Mouse (Mus musculus) adipocyte (in vitro differentiated cells): ENCODE data around the gene Trak2.
"Not testable (repeated sequence)": the region's sequence is repeated elsewhere in the genome, so short reads cannot be mapped to it uniquely, and the experiment has no call there.

Source experiments
- DNase-seq: peaks from one replicate; pipeline ENCODE4 v3.0.0-alpha.2; 2016; ENCODE audit warnings: low spot score

The Trak2 gene

DNA sequence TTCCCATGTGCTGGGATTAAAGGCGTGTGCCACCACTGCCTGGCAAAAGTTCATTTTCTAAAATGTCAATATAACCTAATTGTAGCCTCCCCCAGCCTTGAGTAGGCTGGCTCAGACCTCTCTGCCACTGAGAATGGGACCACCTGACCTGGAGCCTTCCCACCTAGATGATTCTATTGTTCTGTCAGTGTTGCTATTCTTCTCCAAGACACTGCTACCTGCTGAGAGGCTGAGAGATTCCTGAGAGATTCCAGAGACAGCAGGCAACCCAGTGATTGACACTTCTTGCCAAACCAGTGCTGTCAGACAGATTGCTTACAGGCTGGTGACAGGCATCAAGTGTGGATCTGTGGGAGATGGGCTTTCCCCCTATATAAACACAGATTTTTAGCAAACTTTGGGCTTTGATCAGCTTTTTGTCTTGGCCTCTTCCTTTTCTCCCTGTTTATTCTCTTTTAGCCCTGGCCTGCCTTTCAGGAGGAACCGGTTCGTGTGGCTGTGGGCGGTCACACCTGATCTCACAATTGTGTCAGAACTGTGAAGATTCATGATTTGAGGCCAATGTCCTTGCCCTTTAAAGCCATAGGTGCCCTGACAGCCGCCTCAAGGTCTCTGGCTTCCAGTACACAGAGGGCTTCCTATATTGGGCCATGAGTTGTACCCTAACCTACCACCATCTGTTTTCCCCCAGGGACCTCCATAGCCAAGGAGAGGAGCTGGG is 83.2 kb downstream of the Trak2 start:
- DNase-seq = no peak

DNA sequence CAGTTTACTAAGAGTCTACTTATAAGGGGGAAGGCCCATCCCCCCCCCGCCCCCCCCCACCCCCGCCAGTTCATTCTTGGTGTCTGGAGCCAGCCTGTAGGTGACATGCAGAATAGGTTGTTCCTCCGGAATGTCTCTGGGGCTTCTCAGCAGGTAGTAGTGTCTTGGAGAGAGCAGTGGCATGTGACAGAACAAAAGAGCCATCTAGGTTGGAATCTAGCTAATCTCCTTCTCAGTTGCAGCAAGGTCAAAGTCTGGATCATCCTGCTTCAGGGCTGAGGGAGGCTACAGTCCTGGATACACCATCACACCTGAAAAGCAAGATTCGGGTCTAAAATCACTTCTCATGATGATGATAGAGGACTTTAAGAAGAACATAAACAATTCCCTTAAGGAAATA is 87.6 kb downstream of the Trak2 start:
- DNase-seq = no peak

DNA sequence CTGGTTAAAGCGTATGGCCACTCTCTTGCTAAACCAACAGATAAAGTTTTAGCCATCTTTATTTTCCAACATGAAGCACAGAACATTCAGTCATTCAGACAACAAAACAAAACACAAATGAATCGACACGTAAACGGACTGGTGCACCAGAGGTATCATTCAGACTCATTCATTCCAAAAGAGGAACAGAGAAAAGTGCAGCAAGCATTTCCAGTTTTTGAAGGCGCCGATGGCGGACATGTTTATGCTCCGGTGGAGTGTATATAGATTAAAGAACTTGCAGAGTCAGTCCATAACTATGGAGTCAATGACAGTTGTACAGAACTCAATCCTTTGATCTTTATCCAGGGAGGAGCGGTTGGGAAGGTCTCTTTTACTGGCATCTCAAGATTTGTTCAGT is 90.0 kb downstream of the Trak2 start:
- not testable (repeated sequence) for DNase-seq

DNA sequence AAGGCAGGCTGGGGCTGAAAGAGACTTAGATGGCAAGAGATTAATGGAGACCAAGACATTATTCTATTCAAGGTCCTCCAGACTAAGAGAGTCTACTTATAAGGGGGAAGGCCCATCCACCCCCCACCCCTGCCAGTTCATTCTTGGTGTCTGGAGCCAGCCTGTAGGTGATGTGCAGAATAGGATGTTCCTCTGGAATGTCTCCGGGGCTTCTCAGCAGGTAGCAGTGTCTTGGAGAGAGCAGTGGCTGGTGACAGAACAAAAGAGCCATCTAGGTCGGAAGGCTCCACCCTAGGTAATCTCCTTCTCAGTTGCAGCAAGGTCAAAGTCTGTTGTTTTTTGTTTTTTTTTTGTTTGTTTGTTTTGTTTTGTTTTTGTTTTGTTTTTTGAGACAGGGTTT is 93.9 kb downstream of the Trak2 start:
- not testable (repeated sequence) for DNase-seq

DNA sequence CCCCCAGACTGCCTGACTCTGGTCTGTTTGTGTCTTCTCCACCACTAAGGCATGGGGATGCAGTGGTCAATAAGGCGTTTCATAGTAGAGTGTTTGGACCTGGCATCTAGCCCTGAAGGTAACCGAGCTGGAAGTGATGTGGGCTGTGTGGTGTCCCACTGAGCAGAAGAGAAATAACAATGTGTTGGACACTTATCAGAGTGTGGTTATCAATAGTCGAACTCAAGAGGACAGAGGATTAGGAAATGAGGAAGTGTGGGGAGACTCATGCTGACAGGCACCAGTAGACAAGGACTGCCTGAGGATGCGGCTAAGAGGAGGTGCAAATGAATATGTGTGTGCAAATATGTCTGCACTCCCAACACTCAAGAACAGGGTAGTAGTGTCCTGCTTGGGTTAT is 96.7 kb downstream of the Trak2 start:
- not testable (repeated sequence) for DNase-seq

DNA sequence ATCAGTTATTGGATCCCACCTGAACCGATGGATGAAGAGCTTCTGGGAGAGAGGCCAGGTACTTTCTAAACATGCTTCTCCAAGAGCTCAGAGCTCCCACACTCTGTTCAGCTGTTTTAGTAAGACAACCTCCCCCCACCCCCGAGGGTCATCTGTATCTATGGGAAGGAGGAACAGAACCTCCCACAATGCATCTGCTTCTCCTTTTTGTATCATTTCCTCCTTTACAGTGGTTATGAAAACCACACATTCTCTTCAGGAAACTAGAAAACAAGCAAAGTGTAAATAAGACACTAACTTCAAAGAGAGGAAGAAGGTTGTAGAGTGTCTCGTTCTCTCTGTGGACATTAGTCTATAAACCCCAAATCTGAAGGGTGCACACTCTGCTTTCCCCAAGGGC is 112.6 kb downstream of the Trak2 start:
- DNase-seq = not testable (repeated sequence)

DNA sequence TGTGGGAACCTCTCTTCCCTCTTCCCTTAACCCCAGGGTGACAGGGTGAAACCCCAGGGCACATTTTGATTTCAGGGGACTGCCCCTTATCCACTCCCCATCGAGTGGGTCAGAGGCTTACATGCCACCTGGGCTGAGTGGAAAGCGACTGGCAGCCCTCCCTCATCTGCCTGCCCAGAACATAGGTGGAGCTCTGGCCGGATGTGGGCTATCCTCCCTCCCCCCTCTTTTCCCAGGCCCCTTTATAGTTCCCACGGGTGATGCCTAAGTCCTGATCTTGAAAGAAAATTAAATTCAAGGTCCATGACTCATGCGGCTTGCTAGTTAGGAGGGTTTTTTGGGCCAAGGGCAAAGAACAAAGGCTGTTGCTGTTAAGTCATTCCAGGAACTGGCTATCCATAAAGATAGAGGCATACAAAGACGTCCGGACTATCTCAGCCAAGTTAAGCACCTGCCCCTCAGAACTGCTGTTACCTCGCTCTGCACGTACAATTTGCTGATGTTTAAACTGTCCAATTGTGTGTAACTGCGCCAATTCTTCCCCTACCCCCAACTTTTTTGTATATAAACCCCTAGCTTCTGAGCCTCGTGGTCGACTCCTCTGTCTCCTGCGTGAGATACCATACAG is 113.4 kb downstream of the Trak2 start:
- not testable (repeated sequence) for DNase-seq

DNA sequence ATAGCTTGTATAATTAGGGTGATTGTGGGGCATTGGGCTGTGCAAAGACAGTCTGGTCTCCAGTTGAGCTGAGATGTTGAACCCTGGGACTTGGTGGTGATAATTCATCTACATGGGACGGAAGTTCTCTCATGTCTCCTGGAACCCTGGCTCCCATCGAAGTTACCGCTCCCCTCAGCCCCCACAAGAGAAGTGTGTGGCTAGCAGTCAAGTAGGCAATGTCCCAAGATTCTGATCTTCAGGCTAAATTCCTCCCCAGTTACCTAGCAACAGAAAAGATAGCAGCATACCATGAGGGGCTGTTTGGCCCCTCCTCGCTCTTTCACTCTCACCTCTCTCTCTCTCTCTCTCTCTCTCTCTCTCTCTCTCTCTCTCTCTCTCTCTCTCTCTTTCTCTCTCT is 114.1 kb downstream of the Trak2 start:
- DNase-seq = not testable (repeated sequence)

DNA sequence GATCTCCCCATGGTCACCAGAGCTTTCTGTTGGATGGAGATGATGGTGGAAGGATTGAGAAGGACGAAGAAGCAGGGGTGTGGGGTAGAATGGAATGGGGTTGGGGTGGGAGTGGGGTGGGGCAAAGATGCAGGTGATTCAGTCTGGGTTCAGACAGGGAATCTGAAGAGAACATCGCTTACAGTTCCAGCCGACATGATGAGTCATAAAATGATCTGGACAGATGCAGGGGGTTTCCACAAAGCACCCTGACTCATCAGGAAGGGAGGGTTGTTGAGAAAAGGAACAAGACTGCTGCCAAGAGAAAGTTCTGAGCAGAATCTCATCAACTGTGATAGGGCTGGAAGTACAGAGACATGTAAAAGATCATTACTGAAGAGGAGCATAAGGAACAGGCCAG is 116.4 kb downstream of the Trak2 start:
- DNase-seq = not testable (repeated sequence)
